Mouse (Mus musculus) left cerebral cortex, adult 11 months (tissue): Measurements from ENCODE around the gene C2cd4d.

Experiments used
- DNase-seq: peaks from one replicate; pipeline ENCODE4 v3.0.0; 2022; ENCODE audit warnings: low spot score

Gene C2cd4d

GRCm38 (mm10) chr3:94362138-94362537, at the start of gene C2cd4d:
C2cd4d (plus strand) TSS chr3:94362438.
- DNase-seq = no peak

- no peak for DNase-seq
Measured at GRCm38 (mm10) chr3:94328681-94329080, 33.6 kb upstream of the C2cd4d start.

GRCm38 (mm10) chr3:94334442-94334841, 27.8 kb upstream of the C2cd4d start:
- no peak for DNase-seq

- no peak for DNase-seq
Measured at GRCm38 (mm10) chr3:94338522-94338921, 23.7 kb upstream of the C2cd4d start.

GRCm38 (mm10) chr3:94341959-94342422, 20.2 kb upstream of the C2cd4d start, which contains the start of gene Them5:
Them5 (plus strand) TSS chr3:94342099.
- no peak for DNase-seq

- DNase-seq = no peak
Measured at GRCm38 (mm10) chr3:94342552-94342951, 19.7 kb upstream of the C2cd4d start.

- DNase-seq = no peak
Measured at GRCm38 (mm10) chr3:94344182-94344581, 18.1 kb upstream of the C2cd4d start.

- no peak for DNase-seq
Measured at GRCm38 (mm10) chr3:94344897-94345296, 17.3 kb upstream of the C2cd4d start.

- no peak for DNase-seq
Measured at GRCm38 (mm10) chr3:94348146-94348545, 14.1 kb upstream of the C2cd4d start.

GRCm38 (mm10) chr3:94360812-94361211, 1.4 kb upstream of the C2cd4d start:
- DNase-seq = no peak

GRCm38 (mm10) chr3:94363291-94364153, 1.3 kb downstream of the C2cd4d start:
- no peak for DNase-seq

GRCm38 (mm10) chr3:94364154-94364526, 1.9 kb downstream of the C2cd4d start:
- DNase-seq = no peak

- DNase-seq = peak; percentile 55
Measured at GRCm38 (mm10) chr3:94366761-94367160, 4.5 kb downstream of the C2cd4d start.

GRCm38 (mm10) chr3:94367511-94367910, 5.3 kb downstream of the C2cd4d start:
- no peak for DNase-seq

GRCm38 (mm10) chr3:94368631-94369030, 6.4 kb downstream of the C2cd4d start:
- no peak for DNase-seq

- DNase-seq = no peak
Measured at GRCm38 (mm10) chr3:94369709-94370108, 7.5 kb downstream of the C2cd4d start.

GRCm38 (mm10) chr3:94371637-94372036, 9.4 kb downstream of the C2cd4d start:
- DNase-seq = no peak

GRCm38 (mm10) chr3:94372038-94372437, 9.8 kb downstream of the C2cd4d start:
- no peak for DNase-seq

GRCm38 (mm10) chr3:94372641-94373040, 10.4 kb downstream of the C2cd4d start, which contains the start of gene Rorc:
Rorc (plus strand) TSS chr3:94372794.
- no peak for DNase-seq

- DNase-seq = no peak
Measured at GRCm38 (mm10) chr3:94373090-94373489, 10.9 kb downstream of the C2cd4d start.

- no peak for DNase-seq
Measured at GRCm38 (mm10) chr3:94373597-94374011, 11.4 kb downstream of the C2cd4d start.

- DNase-seq = no peak
Measured at GRCm38 (mm10) chr3:94374636-94375035, 12.4 kb downstream of the C2cd4d start.

GRCm38 (mm10) chr3:94375146-94375545, 12.9 kb downstream of the C2cd4d start:
- DNase-seq = no peak

GRCm38 (mm10) chr3:94375861-94376260, 13.6 kb downstream of the C2cd4d start:
- DNase-seq = no peak
